8 mouse cellular contexts compared by ENCODE assay signal in the genomic region with DNA sequence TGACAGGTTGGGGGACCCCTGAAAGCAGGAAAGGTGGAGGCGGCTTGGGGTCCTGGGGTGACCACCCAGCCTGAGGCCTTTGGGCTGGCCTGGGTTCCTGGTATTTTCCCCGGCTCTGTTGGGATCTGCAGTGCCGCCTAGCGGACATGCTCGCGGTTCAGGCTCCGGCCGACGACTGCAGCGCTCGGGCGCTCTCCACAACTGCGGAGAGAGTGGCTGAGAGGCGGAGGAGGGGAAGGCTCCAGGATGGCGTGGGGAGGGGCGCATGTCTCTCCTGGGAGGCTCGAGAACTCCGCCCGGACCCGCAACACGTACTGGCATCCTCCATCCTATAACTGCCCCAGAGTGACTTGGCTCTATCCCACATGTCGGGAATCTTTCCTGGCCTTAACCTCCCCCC. TPM values are rescaled to one million over a fixed set of nuclear protein-coding genes. Genes with fewer than 3 reads are reported as not detected.
DNase-seq lines count a peak whose midpoint lies in the region; ATAC-seq and TF ChIP-seq lines count a peak whose summit lies in the region.

No protein-coding gene starts in this region.

- H3K27ac ChIP-seq in bone marrow, adult 2 months (ENCODE audit: control insufficient read depth, insufficient read depth, low read depth, low read length, poor library complexity): no peak overlapping the region
- no peak overlapping the region for H3K27ac ChIP-seq in forebrain, embryonic 13.5 days
- H3K27ac ChIP-seq in lung, embryonic 15.5 days: peak overlapping the region; percentile 87

- intact Hi-C loops in heart, postnatal 14 days (cut with DNase I): loop anchor here (10.0 kb wide), 2 partner anchors 833 to 1423 kb away; no protein-coding TSS in a partner anchor

- DNase-seq in 3T3-L1 (ENCODE audit: low read depth, low spot score): peak; percentile 18
- DNase-seq in heart, postnatal 14 days: peak; percentile 81 to 85
- DNase-seq in kidney, postnatal 4 days: peak; percentile 94 to 95
- peak; percentile 73 for DNase-seq in ovary, adult 18-20 months (ENCODE audit: low spot score)
- DNase-seq in urinary bladder, postnatal 10 days (ENCODE audit: low spot score): peak; percentile 57

- H3K36me3 ChIP-seq in forebrain, embryonic 13.5 days (ENCODE audit: poor library complexity, severe bottlenecking): no peaks in the 10 kb centered on the region
- peaks cover 10% of the 10 kb centered on the region; the same call in 1 of the 2 replicates for H3K36me3 ChIP-seq in lung, embryonic 15.5 days

- no peak for TF ChIP-seq POLR2A in bone marrow, adult 2 months (IDR thresholded peaks at IDR 0.05; ENCODE audit: borderline replicate concordance, control insufficient read depth, low read depth, low read length)

- ATAC-seq in forebrain, embryonic 13.5 days: peak; percentile 56
- peak; percentile 84 for ATAC-seq in lung, embryonic 15.5 days (ENCODE audit: borderline replicate concordance, extremely low read depth, low FRiP score, low TSS enrichment)

- H3K9me3 ChIP-seq in forebrain, embryonic 13.5 days (replicated peaks): no peaks in the 10 kb centered on the region; the same call in 1 of the 2 replicates
- no peaks in the 10 kb centered on the region for H3K9me3 ChIP-seq in lung, embryonic 15.5 days

- 2% methylated on average over 22 of the region's 22 CpGs for WGBS in bone marrow, adult 2 months
- WGBS in forebrain, embryonic 13.5 days: 0% methylated on average over 21 of the region's 22 CpGs
- WGBS in lung, embryonic 15.5 days: 0% methylated on average over 21 of the region's 22 CpGs

- H3K27me3 ChIP-seq in forebrain, embryonic 13.5 days: peaks cover 72% of the 10 kb centered on the region
- H3K27me3 ChIP-seq in lung, embryonic 15.5 days: no peaks in the 10 kb centered on the region

- TF ChIP-seq CTCF in bone marrow, adult 2 months (IDR thresholded peaks at IDR 0.05; ENCODE audit: control insufficient read depth, insufficient read depth, low read length): peak; percentile 64

- H3K4me2 ChIP-seq in forebrain, embryonic 13.5 days: peak overlapping the region; percentile 46
- peak overlapping the region; percentile 84 for H3K4me2 ChIP-seq in lung, embryonic 15.5 days

- H3K4me3 ChIP-seq in bone marrow, adult 2 months (replicated peaks; ENCODE audit: control insufficient read depth, low read depth, low read length): no peak overlapping the region
- H3K4me3 ChIP-seq in forebrain, embryonic 13.5 days: no peak overlapping the region
- H3K4me3 ChIP-seq in lung, embryonic 15.5 days: peak overlapping the region; percentile 45; the same call in 1 of the 2 replicates

- no peak overlapping the region for H3K9ac ChIP-seq in forebrain, embryonic 13.5 days
- H3K9ac ChIP-seq in lung, embryonic 15.5 days: no peak overlapping the region

- H3K4me1 ChIP-seq in bone marrow, adult 2 months (ENCODE audit: control insufficient read depth, insufficient read depth, low read length): no peaks in the 10 kb centered on the region
- H3K4me1 ChIP-seq in forebrain, embryonic 13.5 days: peaks cover 35% of the 10 kb centered on the region
- H3K4me1 ChIP-seq in lung, embryonic 15.5 days: peaks cover 19% of the 10 kb centered on the region

RNA-seq across cellular contexts. Expression of a gene that starts 7.9 kb away (rescaled TPM):
- polyA plus RNA-seq in bone marrow, adult 2 months (2011; ENCODE audit: insufficient read depth, insufficient read length, low replicate concordance, missing spikeins): 0.38 and 0.95 TPM in 2 replicates
- polyA plus RNA-seq in forebrain, embryonic 13.5 days (2015; fragmentation: Nextera tagmentation; extraction: Ambion mirVana): 6.1 and 7.7 TPM in 2 replicates
- total RNA-seq in heart, postnatal 14 days (2021): 1 to 10 TPM; 1.8 to 2.6 TPM
- 26.8 and 28.2 TPM in 2 replicates for polyA plus RNA-seq in lung, embryonic 15.5 days (2015; fragmentation: Nextera tagmentation; extraction: Ambion mirVana)

RNA-seq across cellular contexts. Expression of a gene that starts 38.0 kb away (rescaled TPM):
- 3.8 TPM in 1 of 2 replicates, not detected in the other for polyA plus RNA-seq in bone marrow, adult 2 months (2011; ENCODE audit: insufficient read depth, insufficient read length, low replicate concordance, missing spikeins)
- polyA plus RNA-seq in forebrain, embryonic 13.5 days (2015; fragmentation: Nextera tagmentation; extraction: Ambion mirVana): not detected in 2 replicates
- 1 to 10 TPM in 1 of 2 experiments, under 1 TPM in 1; 0.76 to 1.0 TPM for total RNA-seq in heart, postnatal 14 days (2021)
- 0.39 and 0.62 TPM in 2 replicates for polyA plus RNA-seq in lung, embryonic 15.5 days (2015; fragmentation: Nextera tagmentation; extraction: Ambion mirVana)

Comparison
In these comparisons a context has a peak if more than half of its experiments do, and no peak if none do; other contexts are left out.
1. DNase-seq: peak in every context shown above with its lines; median percentile 94 in kidney, postnatal 4 days; 83 in heart, postnatal 14 days; 73 in ovary, adult 18-20 months; 57 in urinary bladder, postnatal 10 days; 18 in 3T3-L1.